1 mouse cellular context compared by ENCODE assay signal in the genomic region with DNA sequence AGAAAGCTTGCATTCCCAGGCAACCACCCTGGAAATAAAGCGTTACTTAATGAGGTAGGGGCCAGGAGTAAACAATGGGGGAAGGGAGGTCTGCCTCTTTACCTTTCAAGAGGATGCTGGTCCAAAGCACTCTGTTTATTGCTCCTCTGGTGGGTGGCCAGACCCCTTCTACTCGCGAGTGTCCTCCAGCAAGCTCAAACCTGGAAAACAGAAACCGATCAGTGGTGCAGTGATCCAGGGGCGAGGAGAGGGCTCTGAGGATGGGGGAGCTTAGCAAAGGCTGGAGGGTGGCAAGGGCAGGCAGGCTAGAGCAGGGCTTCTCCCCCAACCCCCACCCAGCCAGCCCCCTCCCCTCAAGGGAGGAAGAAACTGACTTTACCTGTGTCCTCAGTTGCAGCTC.
TF ChIP-seq lines count a peak whose summit lies in the region.

No protein-coding gene starts in this region.

TF ChIP-seq in CH12.LX, 34 proteins besides CTCF, POLR2A, EP300 and RAD21 (continued from another document):
- no peak for TF ChIP-seq GABPA (IDR thresholded peaks at IDR 0.05; ENCODE audit: insufficient replicate concordance, low read depth, low read length)
TF ChIP-seq in CH12.LX: peak in this region for 0.
